Mouse (Mus musculus): Measurements from ENCODE around the gene Macf1.
A peak's percentile ranks its signal among the peaks of the same experiment; 100 is the strongest.
"Not testable (repeated sequence)": the region's sequence is repeated elsewhere in the genome, so short reads cannot be mapped to it uniquely, and the experiment has no call there.

Gene Macf1

GRCm38 (mm10) chr4:123535271-123535670, 148.9 kb downstream of the Macf1 start:
- DNase-seq (ENCODE audit: low spot score) = peak; percentile 75

- no peak for DNase-seq (ENCODE audit: low spot score)
These were observed 152.2 kb downstream of the Macf1 start for GRCm38 (mm10) chr4:123532001-123532400.

DNA sequence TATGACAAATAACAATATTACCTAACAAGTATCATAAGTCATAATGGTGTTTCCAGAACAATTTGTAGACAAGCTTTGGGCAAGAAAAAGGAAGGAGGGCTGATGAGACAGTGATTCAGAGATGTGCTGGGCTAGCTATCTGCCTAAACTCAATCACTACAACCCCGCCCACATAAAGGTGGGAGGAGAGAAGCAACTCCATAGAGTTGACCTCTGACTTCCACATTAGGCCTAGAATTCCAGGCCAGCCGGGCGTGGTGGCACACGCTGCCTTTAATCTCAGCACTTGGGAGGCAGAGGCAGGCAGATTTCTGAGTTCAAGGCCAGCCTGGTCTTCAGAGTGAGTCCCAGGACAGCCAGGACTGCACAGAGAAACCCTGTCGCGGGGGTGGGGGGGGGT, 153.2 kb downstream of the Macf1 start:
- DNase-seq (ENCODE audit: low spot score) = no peak

DNA sequence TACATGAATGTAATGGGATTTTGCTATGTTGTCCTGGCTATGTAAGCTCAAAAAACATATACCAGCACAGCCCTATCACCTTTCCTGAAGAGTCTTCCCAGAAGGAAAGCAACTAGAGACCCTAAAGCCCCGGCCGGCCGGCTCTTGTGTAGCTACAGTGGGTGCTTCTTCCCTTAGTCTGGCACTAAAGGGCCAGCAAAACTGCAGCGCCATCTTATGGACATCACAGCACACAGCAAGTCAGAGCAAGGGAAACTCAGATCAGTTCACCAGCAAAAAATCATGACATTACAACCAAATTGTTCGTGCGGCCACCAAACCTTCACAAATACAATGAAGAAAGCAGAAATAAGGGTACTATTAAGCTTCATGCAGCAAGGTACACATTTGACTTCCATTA, 154.9 kb downstream of the Macf1 start:
- DNase-seq (ENCODE audit: low spot score) = peak; percentile 27

GRCm38 (mm10) chr4:123527607-123528010, 156.6 kb downstream of the Macf1 start:
- no peak for DNase-seq (ENCODE audit: low spot score)

DNA sequence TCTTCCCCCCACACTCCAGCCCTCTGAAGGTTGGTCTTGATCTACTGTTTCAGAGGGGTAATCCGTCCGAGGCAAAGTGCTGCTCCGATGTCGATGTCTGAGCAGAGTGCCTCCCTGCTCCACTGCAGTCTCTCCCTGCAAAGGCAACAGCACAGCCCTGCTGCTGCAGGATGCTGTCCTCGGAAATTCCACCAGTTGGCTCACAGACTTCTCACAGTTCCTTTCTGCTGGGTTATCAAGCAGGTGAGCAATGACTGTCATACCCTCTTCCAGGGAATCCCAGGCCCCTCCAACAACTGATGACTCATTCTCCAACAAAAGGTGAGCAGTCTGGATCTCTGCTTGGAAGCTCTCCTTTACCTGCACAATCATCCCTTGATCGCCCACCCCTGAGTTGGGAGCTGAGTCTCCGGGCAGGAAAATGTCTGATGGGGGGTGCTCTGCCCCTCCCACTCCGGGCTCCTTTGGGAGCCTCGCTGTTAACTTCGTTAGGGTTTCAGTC, 157.3 kb downstream of the Macf1 start:
- no peak for DNase-seq (ENCODE audit: low spot score)

DNA sequence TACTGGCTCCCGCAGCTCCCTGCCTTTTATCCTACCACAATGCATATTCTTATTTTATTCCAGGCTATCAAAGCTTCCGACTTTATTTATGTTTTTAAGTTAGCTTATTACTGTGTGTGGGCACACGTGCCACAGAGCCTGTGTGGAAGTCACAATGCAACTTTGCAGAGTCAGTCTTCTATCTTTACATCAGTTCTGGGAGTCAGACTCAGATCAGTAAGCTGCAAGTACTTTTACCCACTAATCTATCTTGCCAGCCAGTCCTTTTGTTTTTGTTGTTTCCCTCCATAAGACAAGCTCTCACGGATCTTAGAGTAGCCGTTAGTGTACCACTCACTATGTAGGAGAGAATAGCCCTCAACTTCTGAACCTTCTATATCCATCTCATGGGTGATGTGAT, 159.4 kb downstream of the Macf1 start:
- no peak for DNase-seq (ENCODE audit: low spot score)

GRCm38 (mm10) chr4:123520123-123520522, 164.0 kb downstream of the Macf1 start:
- not testable (repeated sequence) for DNase-seq (ENCODE audit: low spot score)

DNA sequence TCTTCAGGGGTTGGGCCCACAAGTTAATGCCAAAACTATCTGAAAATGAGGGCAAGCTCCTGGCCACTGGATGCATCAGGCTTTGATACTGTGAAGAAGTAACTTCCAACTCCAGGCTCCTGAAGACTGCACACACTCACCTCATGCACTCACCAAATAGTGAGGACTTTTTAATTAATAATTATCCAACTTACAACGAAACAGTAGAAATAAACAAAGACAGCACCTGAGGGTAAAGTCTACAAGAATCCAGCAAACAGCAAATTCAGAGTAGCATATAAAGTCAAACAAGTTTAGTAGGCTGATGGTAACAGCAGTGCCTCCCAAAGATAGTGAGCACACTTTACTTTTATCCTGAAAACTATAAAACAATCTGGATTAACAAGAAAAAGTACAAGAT, 168.5 kb downstream of the Macf1 start:
- no peak for DNase-seq (ENCODE audit: low spot score)

DNA sequence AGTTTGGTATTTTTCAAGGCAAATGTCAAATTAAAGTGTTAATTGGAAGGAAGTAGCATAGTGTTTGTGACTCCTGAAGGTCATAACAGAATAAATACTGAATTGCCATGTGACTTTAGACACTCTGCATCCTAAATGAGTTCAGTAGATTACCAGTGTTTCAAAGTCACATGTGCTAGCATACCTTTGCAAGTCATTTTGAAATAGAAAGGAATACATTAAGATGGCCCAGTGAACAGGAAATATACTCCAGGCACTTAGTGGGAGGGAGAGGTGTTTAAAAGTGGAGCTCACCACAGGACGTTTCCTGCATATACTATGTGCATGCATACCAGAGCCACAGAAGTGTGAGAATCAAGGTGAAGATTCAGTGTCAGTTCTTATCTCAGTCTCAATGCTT, 174.0 kb downstream of the Macf1 start:
- DNase-seq (ENCODE audit: low spot score) = no peak

DNA sequence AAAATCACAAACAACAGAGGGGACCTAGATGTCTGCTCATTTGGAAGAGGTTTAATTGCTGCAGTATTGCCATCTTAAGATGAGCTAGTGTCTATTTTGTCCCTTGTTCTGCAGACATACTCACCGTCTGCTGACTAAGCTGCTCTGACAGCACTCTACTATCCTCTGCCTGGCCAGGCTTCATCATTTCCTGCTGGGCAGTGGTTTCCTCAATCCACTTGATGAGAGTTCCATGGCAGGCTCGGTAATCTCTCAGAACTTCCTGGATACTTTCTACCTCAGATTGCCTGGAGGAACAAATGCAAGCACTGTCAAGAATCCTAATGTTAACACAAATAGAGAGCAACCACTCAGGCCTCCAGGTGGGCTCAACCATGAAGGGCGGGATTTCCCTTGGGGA, 195.1 kb downstream of the Macf1 start:
- no peak for DNase-seq (ENCODE audit: low spot score)

DNA sequence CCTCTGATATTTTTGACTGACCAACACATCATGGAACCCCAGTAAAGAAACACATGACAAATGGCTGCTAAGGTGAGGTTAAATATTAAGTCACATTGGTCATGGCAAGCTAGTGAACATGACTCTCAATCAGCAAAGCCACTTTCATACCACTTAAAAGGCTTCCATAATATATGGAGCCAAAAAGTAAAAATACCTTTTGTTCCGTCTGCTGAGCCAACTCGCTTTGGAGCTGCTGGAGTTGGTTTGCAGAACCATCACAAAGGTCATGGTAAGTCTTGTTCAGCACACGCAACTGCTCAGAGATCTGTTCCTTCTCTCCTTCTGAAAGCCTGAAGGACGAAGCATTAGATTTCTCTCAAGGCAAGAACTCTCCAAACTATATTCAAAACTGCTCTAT, 204.2 kb downstream of the Macf1 start:
- DNase-seq (ENCODE audit: low spot score) = no peak

GRCm38 (mm10) chr4:123478655-123479433, 205.3 kb downstream of the Macf1 start:
- DNase-seq (ENCODE audit: low spot score) = no peak

GRCm38 (mm10) chr4:123465799-123466198, 218.4 kb downstream of the Macf1 start:
- no peak for DNase-seq (ENCODE audit: low spot score)

DNA sequence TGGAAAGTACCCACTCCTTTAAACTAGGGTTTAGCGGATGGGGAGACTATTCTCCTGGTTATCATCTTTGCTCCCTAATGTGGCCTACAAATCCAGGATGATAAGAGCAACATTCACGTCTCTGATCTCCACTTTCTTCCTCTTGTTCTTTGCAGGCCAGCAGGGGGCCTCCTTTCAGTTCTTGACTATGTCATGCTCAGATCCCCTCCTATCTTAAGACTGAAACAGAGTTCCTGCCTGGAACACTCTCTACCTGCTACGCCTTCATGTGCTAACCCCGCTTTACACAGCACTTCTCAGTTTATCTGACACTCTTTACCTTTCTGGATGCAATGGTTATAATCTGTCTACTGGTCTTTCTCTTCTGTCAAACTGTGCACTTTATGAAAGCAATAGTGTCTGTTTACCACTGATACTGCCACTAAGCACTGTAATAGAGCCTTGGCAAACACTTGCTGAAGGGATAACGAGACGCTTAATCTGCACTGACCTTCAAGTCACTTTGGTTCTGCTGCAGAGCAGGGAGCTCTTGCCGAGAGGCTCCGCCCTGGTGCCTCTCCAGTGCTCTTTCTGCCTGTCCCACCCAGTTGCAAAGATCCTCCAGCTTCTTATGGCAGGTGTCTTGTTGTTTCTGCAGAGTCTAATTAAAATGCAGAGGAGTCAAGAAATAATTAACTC, 223.4 kb downstream of the Macf1 start:
- DNase-seq (ENCODE audit: low spot score) = no peak

GRCm38 (mm10) chr4:123454871-123455640, 229.1 kb downstream of the Macf1 start:
- peak; percentile 67 for DNase-seq (ENCODE audit: low spot score)

DNA sequence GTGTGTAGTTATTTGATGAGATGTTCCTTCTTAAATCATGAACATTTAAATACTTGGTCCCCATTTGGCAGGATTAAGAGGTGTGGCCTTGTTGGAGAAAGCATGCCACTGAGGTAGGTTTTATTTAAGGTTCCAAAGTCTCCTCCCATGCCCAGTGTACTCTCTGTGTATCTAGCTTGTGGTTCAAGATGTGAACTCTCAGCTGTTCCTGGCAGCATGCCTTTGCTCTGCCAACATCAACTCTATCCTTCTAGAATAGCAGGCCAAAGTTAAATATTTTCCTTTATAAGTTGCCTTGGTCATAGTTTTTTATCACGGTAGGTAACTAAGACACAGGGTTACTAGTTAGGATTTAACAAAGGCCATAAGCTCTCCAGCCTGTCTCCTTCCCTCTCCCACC, 230.4 kb downstream of the Macf1 start:
- peak; percentile 64 for DNase-seq (ENCODE audit: low spot score)

- no peak for DNase-seq (ENCODE audit: low spot score)
These were observed 232.2 kb downstream of the Macf1 start for GRCm38 (mm10) chr4:123451991-123452390.

GRCm38 (mm10) chr4:123449304-123449703, 234.9 kb downstream of the Macf1 start:
- no peak for DNase-seq (ENCODE audit: low spot score)

DNA sequence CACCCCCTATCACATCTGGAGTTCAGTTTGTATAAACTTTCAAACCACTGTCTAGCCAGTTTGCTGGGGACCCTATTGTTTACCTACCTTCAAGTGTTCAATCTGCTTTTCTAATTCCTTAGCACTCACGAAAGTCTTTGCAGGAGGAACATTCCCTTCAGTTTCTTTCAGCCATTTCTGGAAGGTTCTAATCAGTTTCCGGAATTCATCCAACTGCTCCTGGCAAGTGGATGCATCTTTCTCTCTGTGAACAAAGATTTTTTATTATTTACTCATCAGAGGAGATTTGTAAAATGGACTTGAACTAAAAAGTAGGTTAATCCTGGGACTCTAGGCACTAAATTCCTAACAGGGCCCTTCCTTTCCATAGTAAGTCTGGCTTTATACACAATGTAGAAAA, 236.1 kb downstream of the Macf1 start:
- no peak for DNase-seq (ENCODE audit: low spot score)

- no peak for DNase-seq (ENCODE audit: low spot score)
These were observed 236.9 kb downstream of the Macf1 start for GRCm38 (mm10) chr4:123447251-123447650.

DNA sequence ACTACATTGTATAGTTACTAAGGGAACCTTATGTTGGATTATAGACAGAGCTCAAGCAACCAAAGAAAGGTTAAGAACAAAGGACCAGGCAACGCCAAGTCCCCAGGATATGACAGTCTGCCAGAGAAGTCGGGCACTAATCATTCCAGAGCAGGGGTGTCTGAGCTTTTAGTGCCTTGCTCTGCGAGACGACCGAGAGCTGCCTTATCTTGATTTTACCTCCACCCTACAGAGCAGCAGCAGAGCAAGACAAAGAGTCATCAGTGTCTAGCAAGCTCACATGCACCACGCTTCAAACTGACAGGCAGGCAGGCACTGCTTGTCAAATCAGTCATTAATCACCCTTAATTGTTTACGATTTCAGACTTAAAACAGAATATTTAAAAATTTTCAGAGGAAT, 237.4 kb downstream of the Macf1 start:
- DNase-seq (ENCODE audit: low spot score) = no peak

- not testable (repeated sequence) for DNase-seq (ENCODE audit: low spot score)
These were observed 237.9 kb downstream of the Macf1 start for GRCm38 (mm10) chr4:123446221-123446620.

All from adipocyte (in vitro differentiated cells).